Mouse (Mus musculus): ENCODE measurements around the gene Lmo3. TPM values are rescaled to one million over a fixed set of nuclear protein-coding genes. Genes with fewer than 3 reads are reported as not detected.

Gene Lmo3
- total RNA-seq, 2 experiments from 2014 or later = 0.31 to 0.34 TPM

GRCm38 (mm10) chr6:138325145-138325544, 256.6 kb downstream of the Lmo3 start:
- intact Hi-C loops (cut with DNase I) = no loop called here

GRCm38 (mm10) chr6:138323325-138323724, 258.4 kb downstream of the Lmo3 start:
- no peak for DNase-seq (ENCODE audit: low spot score)
- intact Hi-C loops (cut with DNase I) = no loop called here

More at GRCm38 (mm10) chr6:138325145-138325544, 256.6 kb downstream of the Lmo3 start:
- no peak for DNase-seq (ENCODE audit: low spot score)

- intact Hi-C loops (cut with DNase I) = no loop called here
- DNase-seq (ENCODE audit: low spot score) = no peak
Observed at GRCm38 (mm10) chr6:138320190-138320737, 261.5 kb downstream of the Lmo3 start.

Other genes starting within 250 kb of the Lmo3 start
- not detected for gene Igbp1b, start 76.6 kb upstream of the Lmo3 start, total RNA-seq (2021)